Comparison of ENCODE assay signal across 21 mouse cellular contexts in the genomic region with DNA sequence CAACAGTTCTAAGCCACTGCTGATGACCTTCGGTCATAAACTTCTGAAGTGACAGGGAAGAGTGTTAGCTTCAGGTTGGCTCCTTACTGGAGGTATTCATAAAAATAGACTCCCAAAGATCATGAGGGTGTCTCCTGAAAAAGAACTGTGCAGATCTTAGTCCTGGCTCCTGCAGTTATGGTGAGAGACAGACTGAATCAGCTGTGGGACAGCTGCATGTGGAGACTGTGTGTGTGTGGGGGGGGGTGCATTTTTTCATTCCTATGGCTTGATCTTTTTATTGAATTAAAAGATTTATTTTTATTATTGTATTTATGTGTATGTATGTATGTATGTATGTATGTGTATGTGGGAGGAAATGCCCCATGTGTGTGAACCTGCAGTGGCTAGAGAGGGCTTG.
"Had no signal": no experiment of that assay in that cellular context is flagged by ENCODE, and none has a peak within 500 bp of the region (broad histone marks: within the 10 kb centered on the region; RNA-seq: fewer than 3 reads in every experiment).

No protein-coding gene starts in this region.

- H3K4me3 ChIP-seq: liver, embryonic 13.5 days; liver, embryonic 15.5 days; lung, embryonic 15.5 days; megakaryocyte, embryonic 14.5 days; midbrain, embryonic 15.5 days; neural tube, embryonic 13.5 days; neural tube, embryonic 15.5 days had no signal

- H3K4me2 ChIP-seq: liver, embryonic 13.5 days; liver, embryonic 15.5 days; lung, embryonic 15.5 days; midbrain, embryonic 11.5 days; midbrain, embryonic 15.5 days; neural tube, embryonic 13.5 days; neural tube, embryonic 15.5 days had no signal

- H3K27ac ChIP-seq: liver, embryonic 13.5 days; liver, embryonic 15.5 days; lung, embryonic 15.5 days; macrophage; midbrain, embryonic 15.5 days; neural tube, embryonic 13.5 days; neural tube, embryonic 15.5 days had no signal

- H3K36me3 ChIP-seq: liver, embryonic 13.5 days; liver, embryonic 15.5 days; lung, embryonic 15.5 days; midbrain, embryonic 15.5 days; neural tube, embryonic 13.5 days; neural tube, embryonic 15.5 days had no signal

- DNase-seq: liver, embryonic 13.5 days; liver, postnatal 0 days; lung, adult 2 months; lung, postnatal 14 days; lung, postnatal 36 days; retina, postnatal 1 day; right cerebral cortex, adult 18-20 months; right cerebral cortex, postnatal 25 days; spleen, adult 18-20 months; thymus, adult 18-20 months; thymus, postnatal 14 days; thymus, postnatal 36 days had no signal

- ATAC-seq: liver, postnatal 0 days; lung, postnatal 0 days; midbrain, embryonic 15.5 days had no signal

- H3K4me1 ChIP-seq: liver, embryonic 13.5 days; liver, embryonic 15.5 days; lung, embryonic 15.5 days; midbrain, embryonic 15.5 days; neural tube, embryonic 13.5 days; neural tube, embryonic 15.5 days had no signal

- H3K27me3 ChIP-seq: liver, embryonic 13.5 days; liver, embryonic 15.5 days; lung, embryonic 15.5 days; midbrain, embryonic 15.5 days; neural tube, embryonic 13.5 days; neural tube, embryonic 15.5 days had no signal

- H3K9ac ChIP-seq: liver, embryonic 13.5 days; liver, embryonic 15.5 days; liver, postnatal 0 days; lung, embryonic 15.5 days; midbrain, embryonic 15.5 days; neural tube, embryonic 13.5 days; neural tube, embryonic 15.5 days had no signal

- H3K9me3 ChIP-seq: liver, embryonic 13.5 days; liver, embryonic 15.5 days; lung, embryonic 15.5 days; megakaryocyte, embryonic 14.5 days; midbrain, embryonic 15.5 days; neural tube, embryonic 13.5 days; neural tube, embryonic 15.5 days had no signal
